Mouse (Mus musculus): ENCODE data around the gene Trim60.

DNA sequence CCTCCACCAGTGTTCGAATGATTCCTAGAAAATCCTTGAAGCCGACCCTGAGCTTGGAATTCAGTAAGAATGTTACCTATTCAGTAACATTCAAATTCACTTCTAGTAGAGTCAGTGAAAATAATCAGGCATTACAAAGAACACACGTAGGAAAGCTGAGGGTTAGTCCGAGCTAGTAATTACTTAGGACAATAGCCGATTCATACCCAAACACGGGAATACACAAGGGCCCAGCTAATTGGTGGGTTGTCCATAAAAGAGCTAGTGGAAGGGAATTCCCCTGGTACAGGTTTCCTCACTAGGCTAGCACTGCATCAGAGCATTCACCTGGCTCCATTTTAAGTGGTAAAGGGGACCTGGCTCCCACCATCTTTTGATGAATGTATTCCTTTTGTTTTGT, 66.3 kb downstream of the Trim60 start:
- no peak for TF ChIP-seq CTCF (IDR thresholded peaks at IDR 0.05; ENCODE audit: low read depth)
- no peak for TF ChIP-seq EP300 (IDR thresholded peaks at IDR 0.05; ENCODE audit: low read depth)

All from heart, postnatal 0 days (tissue).